Mouse (Mus musculus): ENCODE measurements around the gene Ccdc83. TPM values are rescaled to one million over a fixed set of nuclear protein-coding genes. Genes with fewer than 3 reads are reported as not detected.

Gene Ccdc83
- under 1 TPM in 1 of 2 experiments, not detected in 1; 0.45 TPM for polyA plus RNA-seq (2017; shearing (Covaris generic))

DNA sequence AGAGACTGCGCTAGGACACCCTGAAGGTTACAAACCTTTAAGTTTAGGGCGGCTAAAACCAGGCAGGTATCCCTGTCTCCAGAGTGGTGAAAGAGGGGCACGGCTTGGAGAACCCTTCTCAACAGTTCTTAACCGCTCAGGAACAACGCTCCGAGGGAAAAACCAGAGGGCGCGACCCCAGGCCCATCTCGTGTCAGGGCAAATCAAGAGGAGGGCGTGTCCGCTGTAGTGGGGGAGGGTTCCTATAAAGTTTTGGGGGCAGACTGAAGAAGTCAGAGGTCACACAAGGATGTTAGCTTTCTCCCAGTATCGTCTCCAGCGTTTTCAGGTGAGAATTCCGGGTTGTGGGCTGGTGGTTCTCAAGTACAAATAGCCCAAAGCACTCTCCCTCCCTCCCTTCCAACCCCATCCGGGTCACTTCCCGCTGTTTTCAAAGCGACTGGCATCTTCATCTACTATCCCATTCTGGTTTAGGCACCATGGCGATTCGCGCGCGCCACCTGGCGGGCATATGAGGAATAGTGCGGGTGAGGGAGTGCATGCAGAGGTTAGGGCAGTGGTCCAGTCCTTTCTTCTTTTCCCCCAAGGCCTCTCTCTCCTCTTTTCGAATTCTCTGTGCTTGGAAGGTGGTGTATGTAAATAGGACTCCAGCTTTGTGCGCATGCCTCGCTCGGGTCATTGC lies at the start of gene Ccdc83:
TSS of gene Ccdc83 (minus strand) at position 489 of the 682 bp plus-strand sequence.

DNA sequence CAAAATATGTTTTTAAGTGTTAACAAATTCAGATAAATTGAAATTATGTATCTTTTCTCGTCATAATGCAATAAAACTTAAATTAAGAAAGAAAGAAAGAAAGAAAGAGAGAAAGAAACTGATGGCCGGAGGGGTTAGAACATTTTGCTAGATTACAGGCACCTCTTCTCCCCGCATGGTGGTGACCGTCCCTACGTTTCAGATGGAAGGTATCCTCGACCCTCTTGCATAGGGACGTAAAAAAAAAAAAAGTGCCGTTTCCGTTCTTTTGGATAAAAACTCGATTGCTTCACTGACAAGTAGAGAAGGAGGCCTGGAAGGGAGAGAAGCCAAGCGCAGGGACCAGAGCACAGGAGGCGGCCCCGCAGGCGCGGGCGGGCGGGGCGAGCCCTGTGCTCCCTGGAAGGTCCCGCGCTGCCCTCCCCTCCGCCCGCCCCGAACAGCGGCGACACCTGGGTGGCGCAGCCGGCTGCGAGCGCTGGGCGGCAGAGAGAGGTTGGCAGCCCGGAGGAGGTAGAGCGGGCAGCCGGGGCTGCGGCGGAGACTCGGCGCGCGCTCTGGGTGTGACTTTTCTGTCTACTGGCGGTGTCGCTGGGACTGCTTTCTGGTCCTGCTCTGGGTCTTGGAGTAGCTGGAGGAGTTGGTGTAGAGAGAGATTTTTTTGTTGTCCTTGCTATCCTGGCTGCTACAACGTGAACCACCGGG lies 36.5 kb upstream of the Ccdc83 start, which contains the start of gene Sytl2:
TSS of gene Sytl2 (plus strand) at position 311 of the 705 bp plus-strand sequence.

Other genes starting within 250 kb of the Ccdc83 start
- 10 to 100 TPM; 44.5 to 49.0 TPM for gene Picalm, start 135.6 kb downstream of the Ccdc83 start, polyA plus RNA-seq (2017; shearing (Covaris generic))
- gene Sytl2, start 36.5 kb upstream of the Ccdc83 start, polyA plus RNA-seq (2017; shearing (Covaris generic)) = 100 to 1,000 TPM in 1 of 2 experiments, 10 to 100 TPM in 1; 21.3 to 117 TPM
- under 1 TPM in 1 of 2 experiments, not detected in 1; 0.16 TPM for gene Ccdc89, start 160.8 kb upstream of the Ccdc83 start, polyA plus RNA-seq (2017; shearing (Covaris generic))
- gene Crebzf, start 177.0 kb upstream of the Ccdc83 start, polyA plus RNA-seq (2017; shearing (Covaris generic)) = 100 to 1,000 TPM; 116 to 155 TPM
- 100 to 1,000 TPM in 1 of 2 experiments, 10 to 100 TPM in 1; 71.9 to 124 TPM for gene Tmem126a, start 191.5 kb upstream of the Ccdc83 start, polyA plus RNA-seq (2017; shearing (Covaris generic))
- 10 to 100 TPM; 30.0 to 39.8 TPM for gene Tmem126b, start 210.2 kb upstream of the Ccdc83 start, polyA plus RNA-seq (2017; shearing (Covaris generic))
- 1 to 10 TPM in 1 of 2 experiments, under 1 TPM in 1; 0.99 to 4.0 TPM for gene Dlg2, start 210.9 kb upstream of the Ccdc83 start, polyA plus RNA-seq (2017; shearing (Covaris generic))

Measured in activated CD4-positive, CD25-positive, alpha-beta regulatory T cell (primary cell).